ENCODE assay signal across 10 mouse cellular contexts in genomic region chr1:155722185-155722584, GRCm38 (mm10). TPM values are rescaled to one million over a fixed set of nuclear protein-coding genes. Genes with fewer than 3 reads are reported as not detected.
DNase-seq lines count a peak whose midpoint lies in the region; ATAC-seq and TF ChIP-seq lines count a peak whose summit lies in the region.
"Had no signal": no experiment of that assay in that cellular context is flagged by ENCODE, and none has a peak within 500 bp of the region (broad histone marks: within the 10 kb centered on the region; RNA-seq: fewer than 3 reads in every experiment).

No protein-coding gene starts in this region.

- H3K4me1 ChIP-seq in heart, embryonic 13.5 days = peaks cover 4% of the 10 kb centered on the region; the same call in 1 of the 2 replicates
- no peaks in the 10 kb centered on the region for H3K4me1 ChIP-seq in heart, postnatal 0 days (ENCODE audit: control insufficient read depth, insufficient read depth)
- 0 out of 2 replicates have a peak, but pooled peaks cover 3% of the 10 kb centered on the region for H3K4me1 ChIP-seq in limb, embryonic 13.5 days
- 0 out of 2 replicates have a peak, but pooled peaks cover 3% of the 10 kb centered on the region for H3K4me1 ChIP-seq in neural tube, embryonic 11.5 days (ENCODE audit: control insufficient read depth, insufficient read depth, low read length)

- under 1% methylated on average over 13 of the region's 13 CpGs for WGBS in heart, embryonic 13.5 days
- under 1% methylated on average over 13 of the region's 13 CpGs for WGBS in heart, postnatal 0 days
- WGBS in limb, embryonic 13.5 days = 0% methylated on average over 13 of the region's 13 CpGs
- 1% methylated on average over 13 of the region's 13 CpGs for WGBS in neural tube, embryonic 11.5 days

- peak overlapping the region; percentile 29 for H3K4me3 ChIP-seq in heart, embryonic 13.5 days
- no peak overlapping the region for H3K4me3 ChIP-seq in heart, postnatal 0 days (ENCODE audit: low read depth, low read length)
- peak overlapping the region; percentile 26 for H3K4me3 ChIP-seq in limb, embryonic 13.5 days
- H3K4me3 ChIP-seq in neural tube, embryonic 11.5 days (ENCODE audit: low read depth, low read length) = no peak overlapping the region

- peak overlapping the region; percentile 60 for H3K4me2 ChIP-seq in heart, embryonic 13.5 days
- H3K4me2 ChIP-seq in heart, postnatal 0 days (ENCODE audit: low read depth, low read length) = no peak overlapping the region
- H3K4me2 ChIP-seq in limb, embryonic 13.5 days (replicated peaks) = peak overlapping the region; percentile 53
- peak overlapping the region; percentile 17; the same call in 1 of the 2 replicates for H3K4me2 ChIP-seq in neural tube, embryonic 11.5 days (ENCODE audit: low read depth)

- ATAC-seq in heart, embryonic 13.5 days (ENCODE audit: extremely low read depth, insufficient number of reproducible peaks, low FRiP score, low TSS enrichment) = no peak
- peak; percentile 78 for ATAC-seq in heart, postnatal 0 days (ENCODE audit: insufficient read depth, low read depth)
- ATAC-seq in limb, embryonic 13.5 days (ENCODE audit: low FRiP score, low read depth) = peak; percentile 85
- ATAC-seq in neural tube, embryonic 11.5 days (ENCODE audit: insufficient read depth, low FRiP score, low TSS enrichment) = no peak

- no peak overlapping the region for H3K9ac ChIP-seq in heart, embryonic 13.5 days
- H3K9ac ChIP-seq in heart, postnatal 0 days (replicated peaks; ENCODE audit: low read depth, low read length) = no peak overlapping the region
- H3K9ac ChIP-seq in limb, embryonic 13.5 days = no peak overlapping the region
- no peak overlapping the region for H3K9ac ChIP-seq in neural tube, embryonic 11.5 days (ENCODE audit: low read length)

- H3K9me3 ChIP-seq in heart, embryonic 13.5 days = no peaks in the 10 kb centered on the region
- H3K9me3 ChIP-seq in heart, postnatal 0 days (replicated peaks; ENCODE audit: control insufficient read depth, low read length) = no peaks in the 10 kb centered on the region
- no peaks in the 10 kb centered on the region for H3K9me3 ChIP-seq in limb, embryonic 13.5 days
- H3K9me3 ChIP-seq in neural tube, embryonic 11.5 days (ENCODE audit: control insufficient read depth, low read length) = no peaks in the 10 kb centered on the region
- H3K9me3 ChIP-seq: G1E had no signal

- no peaks in the 10 kb centered on the region for H3K36me3 ChIP-seq in heart, embryonic 13.5 days
- no peaks in the 10 kb centered on the region for H3K36me3 ChIP-seq in heart, postnatal 0 days (replicated peaks; ENCODE audit: control insufficient read depth, insufficient read depth, low read length)
- no peaks in the 10 kb centered on the region for H3K36me3 ChIP-seq in limb, embryonic 13.5 days
- no peaks in the 10 kb centered on the region for H3K36me3 ChIP-seq in neural tube, embryonic 11.5 days (ENCODE audit: control insufficient read depth, insufficient read depth, low read length)
- H3K36me3 ChIP-seq: G1E had no signal

- no peak for DNase-seq in heart, adult 11 months
- DNase-seq in brain, embryonic 14.5 days (ENCODE audit: low read depth) = peak; percentile 75
- DNase-seq in heart, postnatal 0 days (ENCODE audit: low spot score) = peak; percentile 63
- DNase-seq in neural tube, embryonic 11.5 days (ENCODE audit: low spot score) = peak; percentile 79
- DNase-seq in layer of hippocampus, adult 9-10 months (ENCODE audit: low spot score) = no peak
- no peak for DNase-seq in frontal cortex, adult 2 months (ENCODE audit: extremely low spot score in 1 of 2, low spot score in 1 of 2)

- no peak for TF ChIP-seq CTCF in brain, embryonic 14.5 days (IDR thresholded peaks at IDR 0.05; ENCODE audit: borderline replicate concordance, extremely low read depth, insufficient read depth, insufficient read length)
- no peak for TF ChIP-seq CTCF in heart, postnatal 0 days (IDR thresholded peaks at IDR 0.05; ENCODE audit: low read depth)

- TF ChIP-seq POLR2A in brain, embryonic 14.5 days (IDR thresholded peaks at IDR 0.05; ENCODE audit: borderline replicate concordance, extremely low read depth, insufficient read depth, insufficient read length, poor library complexity, severe bottlenecking) = no peak

- H3K27me3 ChIP-seq in heart, embryonic 13.5 days (replicated peaks) = peaks cover 85% of the 10 kb centered on the region
- peaks cover 40% of the 10 kb centered on the region for H3K27me3 ChIP-seq in heart, postnatal 0 days (ENCODE audit: control insufficient read depth, insufficient read depth, low read length)
- H3K27me3 ChIP-seq in limb, embryonic 13.5 days = peaks cover 83% of the 10 kb centered on the region
- H3K27me3 ChIP-seq in neural tube, embryonic 11.5 days (ENCODE audit: control insufficient read depth, insufficient read depth, low read length) = peaks cover 23% of the 10 kb centered on the region

- H3K27ac ChIP-seq in heart, embryonic 13.5 days (replicated peaks) = no peak overlapping the region
- no peak overlapping the region for H3K27ac ChIP-seq in heart, postnatal 0 days (ENCODE audit: low read depth)
- no peak overlapping the region for H3K27ac ChIP-seq in limb, embryonic 13.5 days
- H3K27ac ChIP-seq in neural tube, embryonic 11.5 days (ENCODE audit: low read depth, low read length) = no peak overlapping the region

- TF ChIP-seq EP300 in heart, postnatal 0 days (IDR thresholded peaks at IDR 0.05; ENCODE audit: low read depth) = no peak

RNA-seq across cellular contexts. Expression of gene Lhx4, which starts 29.3 kb away (rescaled TPM):
- polyA plus RNA-seq in heart, embryonic 13.5 days (2015; fragmentation: Nextera tagmentation; extraction: Ambion mirVana) = not detected in 2 replicates
- 0.97 and 2.7 TPM in 2 replicates for polyA plus RNA-seq in brain, embryonic 14.5 days (2012; rRNA removed)
- not detected in 2 replicates for total RNA-seq in heart, postnatal 0 days (2014; rRNA removed; ENCODE audit: low replicate concordance)
- not detected in 2 replicates for polyA plus RNA-seq in heart, postnatal 0 days (2015; fragmentation: Nextera tagmentation; extraction: Ambion mirVana)
- polyA plus RNA-seq in limb, embryonic 13.5 days (2015; fragmentation: Nextera tagmentation; extraction: Ambion mirVana) = 0.05 TPM in 1 of 2 replicates, not detected in the other
- 10.6 and 13.9 TPM in 2 replicates for polyA plus RNA-seq in neural tube, embryonic 11.5 days (2014; fragmentation: Nextera tagmentation; extraction: Ambion mirVana)
- polyA plus RNA-seq in frontal cortex, adult 2 months (2012; rRNA removed) = not detected in 2 replicates
- total RNA-seq: liver, adult 2 months had no signal
- polyA plus RNA-seq: G1E; liver, adult 2 months had no signal

Comparison
In these comparisons a context has a peak if more than half of its experiments do, and no peak if none do; other contexts are left out.
1. ATAC-seq: peak in heart, postnatal 0 days (single experiment) and limb, embryonic 13.5 days (single experiment); none in heart, embryonic 13.5 days (single experiment) and neural tube, embryonic 11.5 days (single experiment).
2. H3K4me3 ChIP-seq: peak in heart, embryonic 13.5 days (single experiment) and limb, embryonic 13.5 days (single experiment); none in heart, postnatal 0 days (single experiment) and neural tube, embryonic 11.5 days (single experiment).
3. DNase-seq: peak in brain, embryonic 14.5 days (single experiment), heart, postnatal 0 days (single experiment) and neural tube, embryonic 11.5 days (single experiment); none in heart, adult 11 months (single experiment), layer of hippocampus, adult 9-10 months (single experiment) and frontal cortex, adult 2 months (0 of 2).